Mouse (Mus musculus) NIH3T3 (cell line): ENCODE results near the gene Ergic3.

Experiments
- DNase-seq: peaks from one replicate; pipeline ENCODE4 v3.0.0-alpha.2; 2012; ENCODE audit warnings: low read depth

The Ergic3 gene

GRCm38 (mm10) chr2:156066126-156066525 is 58.3 kb downstream of the Ergic3 start:
- no peak for DNase-seq
